Mouse (Mus musculus) T-helper 2 cell (primary cell): ENCODE measurements around the gene Hoxc11.

Source experiments
- in situ Hi-C: fragments of 300-600 bp; cut with MboI, MseI; formaldehyde crosslinking; loops from one replicate; pipeline ENCODE4 v1.15.1; 2025; ENCODE audit warnings: high pct_unique_total_duplicates

Gene Hoxc11

DNA sequence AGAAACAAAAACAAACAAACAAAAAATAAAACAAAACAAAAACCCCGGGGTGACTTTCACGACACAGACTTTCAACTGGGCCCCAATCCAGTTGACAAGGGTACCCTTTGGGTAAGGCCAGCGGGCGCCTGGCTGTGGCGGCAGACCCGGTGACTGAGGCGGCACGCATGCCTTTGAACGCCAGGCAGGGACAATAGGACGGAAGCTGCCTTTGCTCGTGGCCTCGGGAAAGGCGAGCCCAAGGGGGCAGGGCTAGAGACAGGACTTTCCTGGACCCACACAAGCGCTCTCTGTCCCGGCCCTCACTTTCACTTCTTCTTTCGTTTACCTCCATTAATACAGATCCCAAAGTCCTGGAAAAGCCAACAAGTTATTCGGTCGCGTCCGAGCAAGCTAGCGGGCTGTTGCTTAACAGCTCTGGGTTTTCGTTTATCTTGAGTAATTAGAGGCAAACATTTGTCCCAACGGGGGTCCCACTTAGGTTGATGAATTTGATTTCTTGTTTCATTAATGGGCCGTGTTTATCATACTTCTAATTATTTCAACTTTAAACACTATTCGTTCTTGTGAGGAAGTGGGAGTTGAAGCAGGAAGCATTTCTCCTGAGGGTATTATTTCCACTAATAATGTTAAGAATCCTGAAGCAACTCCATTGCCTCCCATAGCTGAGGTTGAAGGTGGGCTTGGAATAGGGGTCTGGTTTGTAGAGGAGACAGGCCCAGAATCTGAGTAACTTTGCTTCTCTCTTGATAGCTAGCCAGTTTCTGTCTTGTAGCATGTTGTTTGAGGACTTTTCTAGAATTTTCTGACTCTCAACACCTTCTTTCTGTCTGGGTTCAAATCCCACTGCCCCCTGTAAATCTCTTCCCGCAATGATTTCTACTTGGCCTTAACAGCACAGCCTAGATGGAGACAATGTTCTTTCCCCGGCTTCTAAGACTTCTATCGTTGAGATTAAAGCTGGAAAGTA is 9.7 kb downstream of the Hoxc11 start:
- in situ Hi-C loops: no loop called here

DNA sequence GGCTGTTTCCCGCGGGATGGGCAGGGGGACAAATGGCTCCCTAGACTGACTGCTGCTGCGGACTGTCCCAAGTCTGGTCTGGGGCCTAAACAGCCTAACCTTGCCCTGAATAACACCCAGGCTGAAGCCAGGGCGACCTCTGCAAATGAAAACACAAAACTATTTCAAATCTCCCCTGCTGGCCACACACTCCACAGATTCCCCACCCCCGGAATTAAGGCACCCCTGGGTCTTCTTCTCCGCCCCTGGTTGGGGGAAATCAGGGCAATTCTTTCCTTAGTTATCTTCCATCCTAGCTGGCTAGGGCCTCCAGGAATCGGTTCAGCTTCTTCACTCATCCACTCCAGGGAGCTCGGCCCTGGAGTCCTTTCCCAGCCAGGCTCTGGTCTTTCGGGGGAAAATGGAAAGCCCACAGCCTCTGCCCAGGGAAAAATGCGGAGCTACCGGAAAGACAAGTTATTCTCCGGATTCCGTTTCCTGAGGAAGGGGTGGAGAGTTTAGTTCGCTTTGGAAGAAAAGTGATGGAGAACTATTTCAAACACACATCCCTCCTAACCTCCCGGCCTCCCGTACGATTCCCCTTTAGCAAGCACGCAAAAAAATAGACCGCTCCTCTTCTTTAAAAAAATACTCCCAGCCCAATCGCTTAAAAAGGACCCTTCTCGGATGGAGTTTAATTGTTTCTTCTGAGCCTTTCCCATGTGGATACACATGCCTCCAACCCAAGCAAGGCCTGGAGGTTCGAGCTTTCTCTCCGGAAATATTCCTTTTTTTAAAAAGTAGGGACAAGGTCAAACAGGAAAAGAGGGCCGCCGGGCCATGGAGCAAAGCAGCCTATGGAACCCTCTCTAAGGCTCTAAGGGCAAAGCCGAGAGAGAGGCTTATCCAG is 11.0 kb downstream of the Hoxc11 start:
- in situ Hi-C loops: no loop called here

DNA sequence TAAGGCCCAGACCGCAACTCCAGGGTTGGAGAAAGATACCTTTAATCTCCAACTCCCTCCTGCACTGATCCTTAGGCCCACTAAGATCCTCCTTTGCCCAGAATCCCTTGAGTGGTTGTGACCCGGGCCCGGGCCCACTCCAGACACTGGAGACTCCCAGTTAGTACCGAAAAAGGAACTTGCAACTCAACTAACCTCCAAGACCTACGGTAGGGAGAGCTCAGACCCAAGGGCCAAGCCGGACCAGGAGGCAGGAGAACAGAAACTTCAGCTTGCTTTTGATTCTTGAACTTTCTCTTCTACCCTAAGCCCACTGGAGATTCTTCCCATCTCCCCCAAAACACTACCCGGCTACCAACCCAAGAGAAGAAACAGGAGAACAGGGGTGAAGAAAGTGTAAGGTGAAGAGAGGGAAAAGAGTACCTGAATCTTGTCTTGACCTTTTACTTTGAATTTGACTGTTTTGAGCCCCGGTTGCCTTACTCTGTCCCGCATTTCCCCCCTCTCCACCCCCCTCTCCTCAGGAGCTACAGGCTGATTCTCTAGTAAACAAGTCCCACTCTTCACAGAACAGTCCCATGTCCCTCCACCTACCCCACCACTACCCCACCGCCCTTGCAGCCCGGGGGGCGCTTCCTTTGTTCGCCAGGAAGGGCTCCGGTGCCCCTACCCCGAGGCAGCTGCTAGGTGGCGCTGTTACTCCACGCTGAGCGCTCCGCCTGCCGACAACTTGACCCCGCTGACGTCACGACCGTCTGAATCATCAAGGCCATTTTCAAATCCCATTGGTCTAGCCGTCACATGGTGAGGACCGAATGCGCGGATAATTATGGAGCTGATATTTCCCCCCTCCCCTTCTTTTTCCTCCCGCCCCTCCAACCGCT is 11.9 kb downstream of the Hoxc11 start:
- in situ Hi-C loops: no loop called here

DNA sequence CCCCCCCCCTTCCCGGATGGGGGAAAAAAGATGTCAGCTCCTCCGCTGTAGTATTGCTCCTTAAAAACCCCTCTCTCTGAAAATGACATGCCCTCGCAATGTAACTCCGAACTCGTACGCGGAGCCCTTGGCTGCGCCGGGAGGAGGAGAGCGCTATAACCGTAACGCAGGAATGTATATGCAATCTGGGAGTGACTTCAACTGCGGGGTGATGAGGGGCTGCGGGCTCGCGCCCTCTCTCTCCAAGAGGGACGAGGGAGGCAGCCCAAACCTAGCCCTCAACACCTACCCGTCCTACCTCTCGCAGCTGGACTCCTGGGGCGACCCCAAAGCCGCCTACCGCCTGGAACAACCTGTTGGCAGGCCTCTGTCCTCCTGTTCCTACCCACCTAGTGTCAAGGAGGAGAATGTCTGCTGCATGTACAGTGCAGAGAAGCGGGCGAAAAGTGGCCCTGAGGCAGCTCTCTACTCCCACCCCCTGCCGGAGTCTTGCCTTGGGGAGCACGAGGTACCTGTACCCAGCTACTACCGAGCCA is 12.6 kb downstream of the Hoxc11 start, which contains the start of gene Hoxc10:
Hoxc10 (plus strand) TSS at position 21 of the 536 bp plus-strand sequence.
- in situ Hi-C loops: no loop called here

DNA sequence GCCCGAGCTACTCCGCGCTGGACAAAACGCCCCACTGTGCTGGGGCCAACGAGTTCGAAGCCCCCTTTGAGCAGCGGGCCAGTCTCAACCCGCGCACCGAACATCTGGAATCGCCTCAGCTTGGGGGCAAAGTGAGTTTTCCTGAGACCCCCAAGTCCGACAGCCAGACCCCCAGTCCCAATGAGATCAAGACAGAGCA is 13.0 kb downstream of the Hoxc11 start, which contains the start of gene Hoxc5:
Hoxc5 (plus strand) TSS at position 132 of the 199 bp plus-strand sequence.
- in situ Hi-C loops: no loop called here

DNA sequence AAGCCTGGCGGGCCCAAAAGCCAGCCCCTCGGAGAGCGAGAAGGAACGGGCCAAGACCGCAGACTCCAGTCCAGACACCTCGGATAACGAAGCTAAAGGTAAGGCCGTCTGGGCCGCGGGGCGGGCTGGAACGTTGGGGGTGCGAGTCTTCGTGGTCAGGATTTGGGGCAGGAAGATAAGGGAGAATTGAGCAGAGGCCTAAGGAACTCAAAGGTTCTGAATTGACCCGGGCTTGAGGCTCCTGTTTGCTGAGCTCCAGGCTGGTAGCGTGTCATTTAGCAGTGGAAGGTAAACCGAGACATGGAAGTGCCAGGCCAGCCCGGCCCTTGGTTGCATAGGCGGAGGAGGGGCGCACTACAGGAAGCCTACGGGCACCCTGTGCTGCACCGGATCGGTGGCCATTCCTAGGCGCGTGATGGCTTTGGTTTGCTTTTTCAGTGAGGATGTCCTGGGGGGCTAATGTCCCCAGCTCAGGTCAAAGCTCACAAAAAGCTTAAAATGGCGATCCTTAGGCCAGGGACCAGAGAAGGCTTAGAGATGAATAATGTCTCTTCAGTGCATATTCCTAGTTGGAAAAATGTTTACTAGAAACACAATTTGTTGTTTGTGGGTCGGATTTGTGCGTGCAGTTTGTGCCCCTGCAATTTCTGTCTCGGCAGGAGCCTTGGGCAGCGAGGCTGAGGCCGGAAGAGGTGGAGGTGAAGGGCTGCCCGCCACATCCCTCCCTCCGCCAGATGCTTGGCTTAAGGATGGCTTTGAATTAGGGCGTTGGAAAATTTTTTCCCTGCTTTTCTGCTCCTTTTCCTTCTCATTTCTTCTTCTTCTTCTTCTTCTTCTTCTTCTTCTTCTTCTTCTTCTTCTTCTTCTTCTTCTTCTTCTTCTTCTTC is 13.5 kb downstream of the Hoxc11 start:
- in situ Hi-C loops: no loop called here

DNA sequence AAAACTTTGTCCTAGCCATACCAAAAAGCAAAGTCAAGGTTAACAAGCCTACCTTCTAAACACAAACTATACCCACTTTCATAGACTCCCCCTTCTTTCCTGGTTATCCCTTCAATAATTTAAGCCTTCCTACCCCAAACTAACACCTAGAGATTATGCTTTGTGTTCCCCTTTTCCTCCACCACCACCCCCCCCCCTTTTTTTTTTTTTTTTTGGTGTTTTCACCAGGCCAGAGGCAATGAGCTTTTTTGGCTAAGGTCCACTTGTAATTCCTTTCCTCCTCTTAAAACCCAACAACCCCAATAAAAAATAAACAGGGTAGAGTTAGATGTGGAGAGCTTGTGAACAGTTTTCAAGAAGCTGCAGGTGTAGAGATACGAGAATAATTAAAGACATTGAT is 15.1 kb downstream of the Hoxc11 start:
- in situ Hi-C loops: no loop called here

DNA sequence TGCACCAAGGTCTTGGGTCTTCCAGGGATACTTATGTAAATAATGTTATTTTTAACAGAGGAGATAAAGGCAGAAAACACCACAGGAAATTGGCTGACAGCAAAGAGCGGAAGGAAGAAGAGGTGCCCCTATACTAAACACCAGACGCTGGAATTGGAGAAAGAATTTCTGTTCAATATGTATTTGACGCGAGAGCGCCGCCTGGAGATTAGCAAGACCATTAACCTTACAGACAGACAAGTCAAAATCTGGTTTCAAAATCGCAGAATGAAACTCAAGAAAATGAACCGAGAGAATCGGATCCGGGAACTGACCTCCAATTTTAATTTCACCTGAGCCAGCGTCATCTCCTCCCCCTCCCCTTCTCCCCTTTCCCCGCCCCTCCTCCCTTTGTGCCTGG is 16.5 kb downstream of the Hoxc11 start:
- in situ Hi-C loops: no loop called here

DNA sequence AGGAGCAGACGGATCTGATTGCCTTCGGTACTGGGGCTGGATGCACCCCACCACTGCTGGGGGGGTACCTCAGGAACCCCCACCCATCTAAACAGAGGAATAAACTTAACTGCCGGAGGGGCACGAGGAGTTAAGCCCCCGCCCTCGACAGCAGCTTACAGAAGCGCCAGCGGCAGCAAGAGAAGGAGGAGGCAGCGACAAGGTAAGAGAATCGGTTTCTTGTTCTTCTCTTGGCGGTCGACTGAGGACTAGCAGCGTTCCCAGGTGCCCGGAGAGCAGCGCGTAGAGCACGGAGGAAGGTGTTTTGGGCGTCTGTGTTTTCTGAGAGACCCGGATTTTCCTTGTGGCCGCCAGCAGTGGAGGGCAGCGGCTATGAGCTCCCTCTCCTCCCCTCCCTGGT is 18.0 kb downstream of the Hoxc11 start:
- in situ Hi-C loops: no loop called here

DNA sequence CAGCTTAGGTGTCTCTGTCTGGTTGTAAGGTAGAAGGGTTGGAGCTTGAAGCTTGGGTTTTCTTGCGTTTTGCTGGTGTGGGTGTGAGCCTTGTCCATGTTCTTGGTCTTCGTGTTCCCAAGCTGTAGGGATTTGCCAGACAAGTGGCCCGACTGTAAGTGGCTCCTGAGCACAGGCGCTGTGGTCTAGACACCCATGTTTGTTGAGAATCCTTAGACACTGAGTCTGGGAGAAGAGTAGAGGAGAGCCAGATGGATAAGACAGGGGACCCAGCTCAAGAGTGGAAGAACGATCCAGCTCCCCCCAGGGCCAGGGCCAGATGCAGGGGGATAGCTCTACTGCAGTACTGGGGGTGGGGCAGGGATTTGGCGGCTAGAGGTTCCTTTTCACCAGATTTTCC is 18.5 kb downstream of the Hoxc11 start:
- in situ Hi-C loops: no loop called here

DNA sequence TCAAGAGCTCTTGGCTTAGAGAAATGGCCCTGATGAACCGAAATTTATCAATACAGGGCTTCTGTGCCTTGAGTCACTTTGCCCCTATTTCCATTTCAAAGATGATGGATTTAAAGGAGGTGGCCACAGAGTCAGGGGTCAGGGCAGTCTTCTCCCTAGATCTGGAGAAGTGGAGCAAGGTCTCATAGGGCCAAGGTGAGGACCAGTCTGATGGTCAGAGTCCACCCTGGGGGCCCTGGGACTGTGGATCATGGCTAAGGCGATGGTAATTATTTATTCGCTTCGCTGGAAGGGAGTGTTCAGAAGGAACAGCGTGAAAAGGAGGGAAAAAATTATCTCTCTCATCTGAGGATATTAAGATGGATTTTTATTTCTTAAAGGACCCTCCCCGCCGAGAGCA is 20.8 kb downstream of the Hoxc11 start:
- in situ Hi-C loops: loop anchor here (25.0 kb wide), 1 partner anchor 337 kb away; the partner anchor contains the start of gene Gpr84

DNA sequence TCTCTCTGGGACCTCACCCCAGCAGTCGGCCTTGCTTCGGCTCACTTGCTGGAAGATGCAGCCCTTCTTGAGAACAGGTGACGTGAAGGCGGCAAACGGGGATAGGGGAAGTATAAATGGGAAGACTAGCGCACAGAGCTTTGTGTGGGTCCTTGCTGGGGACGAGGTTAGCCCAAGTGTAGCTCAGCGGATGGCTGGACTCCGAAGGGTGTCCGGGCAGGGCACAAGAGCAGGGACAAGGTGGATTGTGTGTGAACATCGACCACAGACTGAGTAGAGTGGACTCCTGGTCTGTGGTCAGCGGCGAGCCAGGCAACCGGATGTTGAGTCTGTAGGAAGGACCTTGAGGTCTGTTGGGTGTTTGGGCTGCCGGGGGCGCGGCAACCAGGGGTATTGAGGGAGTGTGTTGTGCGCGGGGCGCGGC is 21.5 kb downstream of the Hoxc11 start:
- in situ Hi-C loops: loop anchor here (25.0 kb wide), 1 partner anchor 337 kb away; the partner anchor contains the start of gene Gpr84

DNA sequence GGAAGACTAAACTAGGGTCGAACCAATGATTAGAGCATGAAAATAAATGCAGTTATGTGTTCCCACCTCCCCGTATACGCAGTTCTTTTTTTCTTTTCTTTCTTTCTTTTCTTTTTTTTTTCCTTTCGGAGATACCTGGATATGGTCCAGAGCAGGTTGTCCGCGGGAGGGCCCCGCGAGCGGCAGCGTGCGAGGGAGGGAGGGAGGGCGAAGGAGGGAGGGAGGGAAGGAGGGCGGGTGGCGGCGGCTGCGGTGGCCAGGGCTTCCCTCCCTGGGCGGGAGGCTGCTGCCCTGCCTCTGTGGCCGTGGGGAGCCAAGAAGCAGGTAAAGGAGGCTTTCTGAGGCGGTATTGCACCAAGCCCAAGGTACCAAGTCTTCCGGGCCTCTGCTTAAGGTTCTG is 21.9 kb downstream of the Hoxc11 start, which contains the start of gene Hoxc9:
Hoxc9 (plus strand) TSS at position 269 of the 400 bp plus-strand sequence.
- in situ Hi-C loops: loop anchor here (25.0 kb wide), 1 partner anchor 336 kb away; the partner anchor contains the start of gene Gpr84

DNA sequence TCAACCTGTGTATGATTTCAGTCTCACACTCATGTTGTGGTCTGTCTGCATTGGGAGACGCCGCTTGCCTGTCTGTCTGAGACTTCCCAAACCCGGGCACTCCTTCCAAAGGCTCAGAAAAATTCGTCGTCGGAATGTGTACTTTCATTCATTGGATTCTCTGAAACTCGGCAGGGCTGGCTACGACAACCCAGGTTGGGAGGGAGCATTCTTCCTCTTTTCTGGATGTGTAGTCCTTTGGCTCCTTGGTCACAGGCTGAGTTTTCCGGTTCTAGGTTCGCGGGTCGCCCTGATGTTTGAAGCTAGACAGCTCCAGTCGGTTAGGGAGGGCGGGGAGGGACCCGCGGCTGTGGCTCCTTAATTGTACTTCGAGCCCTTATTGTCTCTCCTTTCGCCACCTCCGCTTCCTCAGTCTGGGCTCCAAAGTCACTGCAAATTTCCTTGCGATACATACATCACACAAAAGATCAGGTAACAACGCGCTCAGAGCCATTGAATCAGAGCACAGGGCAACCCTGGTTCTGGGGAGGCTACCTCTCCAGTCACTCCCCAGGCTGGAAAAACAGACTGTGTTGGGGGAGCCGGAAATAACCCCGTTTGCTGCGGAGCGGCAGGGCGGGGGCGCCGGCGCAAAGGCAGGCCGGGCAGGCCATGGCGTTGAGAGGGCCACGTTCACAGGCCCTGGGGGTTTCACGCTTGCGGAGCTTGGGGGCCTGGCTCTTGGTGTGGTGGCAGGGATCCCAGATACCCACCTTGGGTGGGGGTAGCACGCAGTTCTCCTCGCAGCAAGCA is 22.6 kb downstream of the Hoxc11 start:
- in situ Hi-C loops: loop anchor here (25.0 kb wide), 1 partner anchor 335 kb away; the partner anchor contains the start of gene Gpr84

DNA sequence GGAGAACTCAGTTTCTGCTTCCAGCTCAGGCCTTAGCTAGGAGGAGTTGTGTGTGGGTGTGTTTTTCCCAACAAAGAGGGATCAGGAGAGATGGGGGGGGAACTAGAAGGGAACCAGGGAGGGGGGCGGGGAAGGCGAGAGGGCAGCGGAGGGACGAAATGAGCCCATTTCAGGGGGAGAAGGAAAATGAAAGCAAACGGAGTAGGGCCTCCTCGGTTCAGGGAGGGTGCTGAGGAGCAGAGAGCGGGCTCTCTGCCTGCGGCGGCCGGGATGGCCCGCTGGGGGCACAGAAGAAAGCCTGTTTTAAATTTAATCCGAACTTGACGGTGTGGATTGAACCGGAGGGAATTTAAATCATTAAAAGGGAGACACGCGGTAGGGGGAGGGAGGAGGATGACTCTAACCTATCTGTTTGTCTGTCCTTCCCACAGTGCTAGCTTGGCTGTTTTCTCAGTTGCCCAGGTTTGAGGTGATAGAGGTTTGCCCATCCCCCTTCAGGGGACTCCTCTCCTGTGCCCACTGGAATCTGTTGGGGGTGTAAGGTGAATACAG is 23.3 kb downstream of the Hoxc11 start:
- in situ Hi-C loops: loop anchor here (25.0 kb wide), 1 partner anchor 335 kb away; the partner anchor contains the start of gene Gpr84

DNA sequence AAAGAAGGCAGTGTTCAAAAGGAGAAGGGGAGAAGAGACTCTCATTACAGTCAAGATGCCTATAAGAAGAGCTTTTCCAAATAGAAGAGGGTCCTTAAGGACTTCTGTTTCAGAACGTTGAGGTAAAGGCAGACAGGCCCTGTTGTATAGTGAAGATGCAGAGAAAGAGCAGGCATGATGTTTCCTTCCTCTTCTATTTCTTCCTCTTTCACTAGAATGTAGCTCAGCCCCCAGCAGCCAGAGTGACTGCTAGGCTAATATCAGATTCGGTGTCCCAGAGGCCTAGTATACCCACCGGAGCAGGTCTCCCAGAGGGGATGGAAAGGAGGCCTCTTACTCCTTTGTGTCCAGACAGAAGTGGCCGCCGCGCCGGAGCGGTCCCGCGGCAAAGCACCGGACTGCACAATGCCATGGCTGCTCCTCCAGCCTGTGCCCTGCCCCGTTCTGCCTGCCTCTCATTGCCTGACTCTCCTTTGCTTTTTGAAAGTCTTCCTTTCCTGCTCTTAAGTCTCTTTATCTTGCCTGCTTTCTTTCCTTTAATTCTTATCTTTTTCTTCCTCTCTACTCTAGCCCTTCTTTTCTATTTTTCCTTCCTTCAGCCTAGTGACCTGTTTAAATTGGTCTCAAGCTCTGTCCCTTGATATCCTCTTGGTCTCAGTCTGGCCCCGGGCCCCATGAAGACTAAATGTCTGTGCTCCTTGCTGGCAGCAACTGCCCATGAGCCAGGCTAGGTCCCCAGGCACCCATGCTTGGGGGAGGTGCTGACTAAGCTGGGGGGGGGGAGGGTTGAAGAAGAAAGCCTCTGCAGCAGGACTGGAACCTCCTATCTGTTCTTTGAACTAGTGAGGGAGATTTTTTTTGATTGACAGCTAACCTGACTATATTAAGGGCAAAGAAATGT is 24.6 kb downstream of the Hoxc11 start:
- in situ Hi-C loops: loop anchor here (25.0 kb wide), 1 partner anchor 333 kb away; the partner anchor contains the start of gene Gpr84

DNA sequence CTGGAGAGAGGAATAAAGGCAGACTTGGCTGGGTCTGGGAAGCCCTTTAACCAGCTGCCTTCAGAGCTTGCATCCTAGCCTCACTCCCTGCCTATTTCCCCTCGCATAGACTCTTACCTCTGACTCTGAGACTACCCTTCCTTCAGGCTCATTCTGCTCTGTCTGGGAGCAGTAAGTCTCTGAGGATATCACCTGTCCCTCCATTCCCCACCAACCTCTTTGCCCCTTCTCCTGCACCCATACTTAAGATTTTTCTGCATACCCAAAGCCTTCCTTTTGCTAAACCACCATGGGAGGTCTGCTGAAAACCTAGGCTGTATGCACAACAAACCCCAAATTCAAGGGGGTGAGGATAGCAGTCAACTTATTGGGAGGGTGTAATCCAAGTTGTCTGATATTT is 25.7 kb downstream of the Hoxc11 start:
- in situ Hi-C loops: loop anchor here (25.0 kb wide), 1 partner anchor 332 kb away; the partner anchor contains the start of gene Gpr84
